Mouse (Mus musculus) heart, postnatal 10 days (tissue): Measurements from ENCODE around the gene Zbtb8a. TPM values are rescaled to one million over a fixed set of nuclear protein-coding genes. Genes with fewer than 3 reads are reported as not detected.
"Not testable (repeated sequence)": the region's sequence is repeated elsewhere in the genome, so short reads cannot be mapped to it uniquely, and the experiment has no call there.

Experiments used
- DNase-seq, 2 experiments: peaks; one replicate each; pipeline ENCODE4 v3.0.0; 2021
- intact Hi-C: fragments of 180-260 bp; cut with DNase I; formaldehyde crosslinking; loops from one replicate; pipeline ENCODE4 v1.15.1; 2025
- total RNA-seq, 2 experiments: library from RNA; stranded (reverse); gene quantifications; 2 replicates each; pipeline ENCODE4 v1.2.3; 2021

Gene Zbtb8a
- total RNA-seq = 1 to 10 TPM; 5.9 to 7.1 TPM

DNA sequence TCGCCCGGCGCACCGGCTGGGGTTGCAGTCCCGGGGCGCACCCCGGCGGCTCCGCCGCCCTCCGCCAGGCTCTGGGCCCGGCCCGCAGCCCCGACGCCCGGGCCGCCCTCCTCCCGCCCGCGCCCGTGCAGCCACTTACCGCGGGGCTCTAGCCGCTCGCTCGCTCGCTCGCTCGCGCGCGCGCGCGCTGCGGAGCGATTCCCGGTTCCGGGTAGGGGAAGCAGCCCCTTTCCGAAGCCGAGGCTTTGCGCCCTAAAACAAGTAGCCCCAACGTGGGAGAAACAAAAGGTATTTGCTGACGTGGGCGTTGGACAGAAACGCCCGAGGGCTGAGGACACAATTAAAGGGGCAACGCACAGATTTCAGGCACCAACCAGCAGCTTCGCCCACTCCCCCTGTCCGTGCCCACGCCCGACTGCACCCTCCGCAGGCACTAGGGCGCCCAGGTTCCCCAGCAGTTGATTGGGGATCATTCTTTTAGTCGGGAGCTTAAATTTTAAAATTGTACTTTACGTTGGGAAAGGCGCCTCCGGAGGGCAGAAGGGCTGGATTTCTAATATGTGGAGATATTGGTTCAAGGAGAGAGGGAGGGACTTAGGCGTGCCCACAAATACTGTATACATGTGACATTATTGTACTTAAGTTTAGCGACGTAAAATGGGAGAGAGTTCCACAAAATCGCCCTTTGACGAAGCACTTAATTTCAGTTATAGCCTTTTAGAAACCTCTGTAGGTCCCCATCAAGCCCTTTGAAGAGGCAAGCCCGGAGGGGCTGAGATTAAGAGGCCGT, at the start of gene Zbtb8a:
Gene Zbtb8a (minus strand): TSS at position 516 of the 790 bp plus-strand sequence.
- intact Hi-C loops = no loop called here
- DNase-seq = peak; percentile 68 to 71

DNA sequence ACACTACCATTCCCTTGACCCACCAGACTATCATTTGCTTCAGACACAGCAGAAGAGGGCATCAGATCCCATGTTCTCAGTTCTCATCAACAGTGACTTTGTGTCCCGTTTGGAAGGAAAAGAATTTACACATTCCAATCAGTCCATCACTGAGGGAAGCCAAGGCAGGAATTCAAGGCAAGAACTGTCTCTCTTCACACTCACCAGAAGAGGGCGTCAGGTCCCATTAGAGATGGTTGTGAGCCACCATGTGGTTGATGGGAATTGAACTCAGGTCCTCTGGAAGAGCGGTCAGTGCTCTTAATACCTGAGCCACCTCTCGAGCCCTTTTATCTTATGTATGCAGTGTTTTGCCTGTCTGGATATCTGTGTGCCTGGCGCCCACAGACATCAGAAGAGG, 40.4 kb upstream of the Zbtb8a start:
- DNase-seq = no peak
- intact Hi-C loops = no loop called here

DNA sequence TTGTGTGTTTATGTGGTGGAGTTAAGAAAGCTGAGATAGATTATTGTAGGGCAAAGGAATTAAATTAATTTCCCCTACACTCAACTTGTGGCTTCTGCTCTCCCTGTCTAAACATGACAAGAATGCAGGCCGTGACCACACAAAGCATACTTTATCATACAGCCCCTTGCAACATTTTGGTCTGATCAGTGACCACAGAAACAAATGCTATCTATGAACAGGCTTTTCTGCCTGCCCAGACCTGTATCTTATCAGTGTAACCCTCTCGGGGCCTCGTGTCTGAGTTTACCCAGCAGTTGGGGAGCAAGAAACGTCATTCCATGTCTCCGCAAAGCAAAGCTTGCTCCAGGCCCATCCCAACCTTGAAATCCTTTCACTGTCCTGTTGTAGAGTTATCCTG, 38.6 kb upstream of the Zbtb8a start:
- no peak for DNase-seq
- intact Hi-C loops = no loop called here

DNA sequence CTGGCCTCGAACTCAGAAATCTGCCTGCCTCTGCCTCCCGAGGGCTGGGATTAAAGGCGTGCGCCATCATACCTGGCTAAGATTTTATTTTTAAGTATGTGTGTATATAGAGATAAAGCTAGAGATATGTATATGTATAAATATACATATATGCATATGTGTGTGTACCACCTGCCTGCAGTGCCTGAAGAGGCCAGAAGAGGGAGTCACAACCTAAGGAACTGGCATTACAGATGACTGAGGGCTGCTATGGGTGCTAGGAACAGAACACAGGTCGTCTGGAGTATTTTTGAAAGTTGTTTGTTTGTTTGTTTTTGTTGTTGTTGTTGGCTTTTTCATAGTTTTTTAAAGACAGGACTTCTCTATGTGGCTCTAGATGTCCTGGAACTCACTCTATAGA, 38.0 kb upstream of the Zbtb8a start:
- intact Hi-C loops = no loop called here
- DNase-seq = no peak

DNA sequence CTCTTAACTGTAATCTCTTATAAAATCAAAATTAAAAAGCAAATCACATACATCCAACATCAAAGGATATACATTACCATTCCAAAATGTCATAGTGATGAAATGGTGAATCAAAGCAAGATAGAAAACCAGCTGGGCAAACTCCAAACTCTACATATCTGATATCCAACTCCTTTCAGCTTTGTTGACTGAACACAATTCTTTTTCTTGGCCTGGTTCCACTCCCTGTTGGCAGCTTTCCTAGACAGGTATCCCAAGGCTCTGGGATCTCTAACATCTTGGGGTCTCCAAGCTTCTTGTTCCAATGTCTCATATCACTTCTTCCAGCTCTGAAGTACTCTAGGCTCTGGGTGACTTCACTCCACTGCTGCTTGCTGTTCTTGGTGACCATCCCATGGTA, 33.1 kb upstream of the Zbtb8a start:
- intact Hi-C loops = no loop called here
- no peak for DNase-seq

DNA sequence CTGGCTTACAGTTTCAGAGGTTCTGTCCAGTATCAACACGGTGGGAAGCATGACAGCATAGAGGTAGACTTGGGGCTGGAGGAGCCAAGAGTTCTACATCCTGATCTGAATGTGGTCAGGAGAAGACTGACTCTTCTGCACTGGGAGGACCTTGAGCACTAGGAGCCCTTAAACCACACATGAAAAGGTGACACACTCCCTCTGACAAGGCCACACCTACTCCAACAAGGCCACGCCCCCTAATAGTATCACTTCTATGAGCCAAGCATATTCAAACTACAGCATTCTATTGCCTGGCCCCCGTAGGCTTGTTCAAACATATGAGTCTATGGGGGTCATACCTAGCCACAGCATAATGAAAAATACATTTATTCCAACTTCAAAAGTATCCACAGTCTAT, 32.6 kb upstream of the Zbtb8a start:
- DNase-seq, intact Hi-C loops: not testable (repeated sequence)

DNA sequence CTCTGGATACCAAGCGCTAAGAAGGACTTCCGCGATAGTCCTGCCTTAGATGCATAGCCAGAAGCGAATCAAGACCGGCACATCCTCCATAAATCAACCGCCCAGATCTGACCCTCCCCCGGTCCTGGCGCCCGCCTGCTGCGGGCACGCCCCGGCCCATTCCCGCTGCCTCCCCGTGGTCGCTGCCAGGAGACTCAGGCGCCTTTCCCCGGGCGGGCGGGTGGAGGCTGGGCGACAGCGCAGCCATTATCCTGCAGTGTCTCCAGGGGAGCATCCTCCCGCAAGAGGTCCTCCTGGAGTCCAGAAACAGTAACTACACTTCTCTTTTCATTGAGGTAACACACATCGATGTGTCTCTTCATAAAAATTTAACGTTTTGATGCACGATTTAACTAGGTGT, 28.5 kb upstream of the Zbtb8a start:
- DNase-seq = peak; percentile 56 to 68
- intact Hi-C loops = loop anchor here (2.0 kb wide), 1 partner anchor 56 kb away; no protein-coding TSS in a partner anchor

DNA sequence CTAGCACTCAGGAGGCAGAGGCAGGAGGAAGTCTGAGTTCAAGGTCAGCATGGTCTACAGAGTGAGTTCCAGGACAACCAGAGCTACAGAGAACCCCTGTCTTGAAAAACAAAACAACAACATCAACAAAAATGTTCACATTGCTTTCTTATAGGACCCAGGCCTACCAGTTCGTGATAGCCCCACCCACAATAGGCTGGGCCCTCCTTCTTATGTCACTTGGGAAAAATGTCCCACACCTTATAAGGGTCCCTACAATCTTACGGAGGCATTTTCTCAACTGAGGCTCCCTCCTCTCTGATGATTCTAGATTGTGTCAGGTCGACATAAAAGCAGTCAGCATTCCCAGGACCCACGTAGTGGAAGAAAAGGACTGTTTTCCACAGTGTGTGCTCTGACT, 21.9 kb upstream of the Zbtb8a start:
- no peak for DNase-seq
- intact Hi-C loops = no loop called here

DNA sequence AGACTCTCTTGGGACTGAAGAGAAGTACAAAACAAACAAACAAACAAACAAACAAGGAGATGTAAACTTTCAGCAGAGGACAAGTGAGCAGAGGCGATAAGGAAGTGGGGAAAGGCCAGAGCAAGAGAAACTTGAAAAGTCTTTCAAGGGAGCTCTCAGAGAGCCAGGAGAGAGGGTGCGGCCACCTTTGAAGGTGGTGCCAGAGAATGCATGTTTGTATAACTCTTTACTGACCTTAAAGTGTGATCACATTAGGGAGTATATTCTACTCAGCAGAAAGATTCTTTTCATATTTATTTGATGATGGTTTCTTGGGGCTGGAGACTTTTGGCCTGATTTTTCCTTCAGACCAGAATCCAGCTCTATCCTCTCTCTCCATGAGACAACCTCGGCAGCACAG, 19.0 kb upstream of the Zbtb8a start:
- DNase-seq = no peak
- intact Hi-C loops = no loop called here

DNA sequence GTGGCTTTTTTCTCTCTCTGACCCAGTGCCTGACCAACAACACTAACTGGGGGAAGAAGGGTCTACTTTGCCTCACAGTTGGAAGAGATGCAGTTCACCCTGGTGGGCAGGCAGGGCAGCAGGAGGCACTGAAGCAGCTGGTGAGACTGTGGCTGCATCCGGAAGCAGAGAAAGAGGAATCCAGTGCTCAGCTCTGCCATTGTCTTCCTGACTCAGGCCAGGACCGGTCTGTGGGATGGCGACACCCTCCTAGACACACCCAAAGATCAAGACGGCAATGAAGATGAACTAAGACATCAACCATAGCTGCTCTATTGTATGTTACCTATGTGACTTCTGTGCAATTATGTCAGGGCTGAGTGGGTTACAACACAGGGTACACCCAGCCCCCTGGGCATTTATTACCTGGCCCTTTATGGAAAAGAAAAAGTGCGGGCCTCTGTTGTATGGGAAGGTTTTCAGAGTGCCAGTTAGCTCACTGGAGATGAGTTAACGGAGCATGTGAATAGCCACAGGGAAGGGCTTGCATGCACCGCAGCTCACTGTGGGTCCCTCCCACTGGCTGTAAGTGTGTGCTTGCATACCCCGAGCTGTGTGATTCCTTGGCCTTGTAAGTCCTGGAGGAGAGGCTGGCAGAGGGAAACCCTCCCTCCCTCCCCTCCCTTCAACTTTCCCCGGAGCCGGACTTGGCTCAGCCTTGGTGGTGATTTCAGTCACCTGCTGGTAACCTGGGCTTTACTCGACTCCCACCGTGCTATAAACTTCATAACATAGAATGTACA, 16.4 kb upstream of the Zbtb8a start:
- intact Hi-C loops = no loop called here
- DNase-seq = no peak

DNA sequence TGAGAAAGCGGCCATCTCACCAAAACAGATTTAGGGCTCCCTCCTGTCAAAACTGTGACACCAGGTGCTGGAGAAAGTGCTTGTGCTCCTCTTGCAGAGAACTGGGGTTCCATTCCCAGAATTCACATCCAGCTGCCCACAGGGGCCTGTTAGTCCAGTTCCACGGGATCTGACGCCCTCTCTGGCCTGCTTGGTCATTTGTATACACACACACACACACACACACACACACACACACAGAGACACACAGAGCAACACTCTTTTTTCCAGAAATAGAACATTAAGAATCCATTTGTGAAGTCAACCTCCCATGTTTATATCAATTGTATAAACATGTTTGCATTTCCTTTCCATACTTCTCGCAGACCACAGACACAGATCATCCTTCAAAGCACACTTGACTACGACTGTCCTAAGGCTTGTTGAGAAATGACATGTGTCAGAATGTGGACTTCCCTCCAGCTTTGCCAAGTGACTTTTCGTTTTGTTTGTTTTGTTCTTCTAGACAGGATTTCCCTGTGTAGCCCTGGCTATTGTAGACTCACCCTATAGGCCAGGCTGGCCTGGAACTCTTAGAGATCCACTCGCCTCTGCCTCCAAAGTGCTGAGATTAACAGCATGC, 13.1 kb upstream of the Zbtb8a start:
- intact Hi-C loops = no loop called here
- no peak for DNase-seq

DNA sequence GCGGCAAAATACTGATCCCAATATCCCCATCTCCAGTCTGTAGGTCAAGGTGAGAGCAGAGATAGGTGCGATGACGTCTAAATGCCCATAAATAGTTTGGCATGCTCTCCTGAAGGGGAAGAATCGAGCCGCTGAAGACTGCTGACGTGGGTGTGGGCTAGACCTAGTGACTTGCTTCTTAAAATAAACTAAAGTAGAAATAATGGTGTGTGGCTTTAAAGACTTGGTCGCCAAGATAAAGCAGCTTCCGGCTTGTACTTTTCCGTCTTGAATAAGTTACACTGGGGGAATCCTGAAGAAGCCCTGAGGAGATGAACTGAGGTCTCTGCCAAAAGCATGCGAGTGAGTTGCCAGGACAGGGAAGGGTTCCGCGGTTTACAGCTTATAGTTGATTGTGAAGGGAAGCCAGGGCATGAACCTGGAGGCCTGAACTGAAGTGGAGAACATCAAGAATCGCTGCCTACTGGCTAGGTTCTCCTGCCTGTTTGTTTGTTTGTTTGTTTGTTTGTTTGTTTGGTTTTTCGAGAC, 12.4 kb upstream of the Zbtb8a start:
- peak; percentile 14 to 47 for DNase-seq
- intact Hi-C loops = no loop called here

DNA sequence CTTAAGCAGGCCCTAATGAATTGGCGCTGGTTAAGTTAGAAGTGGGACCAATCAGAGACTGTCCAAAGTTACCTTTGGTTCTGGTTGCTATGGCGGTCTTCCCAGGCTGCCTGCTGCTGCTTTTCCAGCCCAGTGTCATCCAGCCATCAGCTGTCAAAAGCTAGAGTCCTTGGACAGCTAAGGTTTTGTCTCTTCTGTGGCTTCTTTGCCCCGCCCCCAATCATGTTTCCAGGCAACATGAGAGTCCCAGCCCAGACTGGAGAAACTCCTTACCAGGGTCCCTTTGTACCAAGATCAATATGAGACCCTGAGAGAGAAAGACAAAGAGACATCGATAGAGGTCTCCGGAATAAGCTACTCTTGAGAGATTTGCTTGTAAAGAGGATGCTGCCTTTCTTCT, 10.5 kb upstream of the Zbtb8a start:
- intact Hi-C loops = no loop called here
- DNase-seq = no peak

DNA sequence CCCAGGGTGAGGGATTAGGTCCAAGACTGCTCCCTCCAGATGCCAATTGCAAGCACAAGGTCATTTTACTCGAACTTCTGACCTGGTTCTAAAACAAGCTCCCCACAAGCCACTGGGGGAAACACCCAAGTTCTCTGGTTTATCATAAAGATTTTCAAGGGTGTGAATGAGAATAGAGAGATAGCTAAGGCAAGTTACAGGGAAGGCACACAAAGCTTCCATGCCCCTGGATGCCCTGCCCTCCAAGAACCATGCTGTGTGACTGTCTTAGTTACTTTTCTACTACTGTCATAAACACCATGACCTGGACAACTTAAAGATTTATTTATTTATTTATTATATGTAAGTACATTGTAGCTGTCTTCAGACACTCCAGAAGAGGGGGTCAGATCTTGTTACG, 9.1 kb upstream of the Zbtb8a start:
- no peak for DNase-seq
- intact Hi-C loops = no loop called here

DNA sequence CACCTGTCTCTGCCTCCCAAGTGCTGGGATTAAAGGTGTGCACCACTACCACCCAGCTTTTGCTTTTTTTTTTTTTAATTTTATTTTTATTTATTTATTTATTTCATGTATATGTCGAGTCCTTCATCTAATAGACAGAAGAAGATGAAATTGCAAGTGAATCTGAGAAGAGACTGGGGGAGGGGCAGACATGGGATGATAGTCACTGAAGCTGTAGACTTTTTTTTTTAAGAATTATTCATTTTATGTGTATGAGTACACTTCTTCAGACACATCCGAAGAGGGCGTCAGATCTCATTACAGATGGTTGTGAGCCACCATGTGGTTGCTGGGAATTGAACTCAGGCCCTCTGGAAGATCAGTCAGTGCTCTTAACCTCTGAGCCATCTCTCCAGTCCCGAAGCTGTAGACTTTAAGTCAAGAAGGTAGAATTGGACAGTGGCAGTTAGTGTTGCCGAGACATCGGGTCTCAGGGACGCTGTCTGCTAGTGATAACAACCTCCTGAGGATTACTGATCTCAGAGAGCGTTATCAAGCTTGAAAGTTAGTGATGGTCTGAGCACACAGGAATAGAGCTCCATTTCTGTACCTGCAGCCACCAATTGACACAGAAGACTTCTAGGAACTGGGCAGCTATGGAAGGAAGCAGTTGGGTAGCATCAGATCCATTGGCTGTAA, 8.5 kb upstream of the Zbtb8a start:
- intact Hi-C loops = no loop called here
- DNase-seq = no peak

DNA sequence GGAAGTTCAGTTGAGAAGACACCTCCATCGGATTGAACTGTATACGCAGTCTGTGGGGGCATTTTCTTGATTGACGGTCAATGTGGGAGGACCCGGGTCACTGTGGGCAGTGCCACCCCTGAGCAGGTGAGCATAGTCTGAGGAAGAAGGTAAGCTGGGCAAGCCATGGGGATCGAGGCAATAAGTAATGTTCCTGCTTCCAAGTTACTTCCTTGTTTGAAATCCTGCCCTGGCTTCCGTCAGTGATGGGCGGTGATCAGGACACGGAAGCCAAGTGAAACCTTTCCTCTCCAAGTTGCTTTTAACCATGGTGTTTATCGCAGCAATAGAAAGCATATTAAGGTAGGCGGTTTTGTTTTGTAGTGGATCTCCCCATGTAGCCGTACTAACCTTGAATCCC, 7.8 kb upstream of the Zbtb8a start:
- intact Hi-C loops = no loop called here
- no peak for DNase-seq

DNA sequence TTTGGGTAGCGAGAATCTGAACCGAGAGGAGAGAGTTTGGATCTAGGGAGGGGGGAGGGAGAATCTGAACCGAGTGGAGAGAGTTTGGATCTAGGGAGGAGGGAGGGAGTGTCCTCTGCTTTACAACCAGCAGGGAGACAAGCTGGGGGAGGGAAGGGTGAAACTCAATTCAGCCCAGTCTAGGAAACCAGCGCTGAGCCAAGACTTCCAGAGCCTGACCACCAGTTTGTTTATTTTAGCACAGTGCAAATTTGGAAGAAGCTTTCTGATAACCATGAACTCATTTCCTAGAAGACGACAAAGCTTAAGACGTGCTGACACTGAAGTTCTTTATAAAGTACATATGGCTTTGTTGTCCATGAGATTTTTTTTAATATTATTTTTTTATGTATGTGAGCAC, 6.5 kb upstream of the Zbtb8a start:
- intact Hi-C loops = no loop called here
- peak; percentile 56 to 63 for DNase-seq

DNA sequence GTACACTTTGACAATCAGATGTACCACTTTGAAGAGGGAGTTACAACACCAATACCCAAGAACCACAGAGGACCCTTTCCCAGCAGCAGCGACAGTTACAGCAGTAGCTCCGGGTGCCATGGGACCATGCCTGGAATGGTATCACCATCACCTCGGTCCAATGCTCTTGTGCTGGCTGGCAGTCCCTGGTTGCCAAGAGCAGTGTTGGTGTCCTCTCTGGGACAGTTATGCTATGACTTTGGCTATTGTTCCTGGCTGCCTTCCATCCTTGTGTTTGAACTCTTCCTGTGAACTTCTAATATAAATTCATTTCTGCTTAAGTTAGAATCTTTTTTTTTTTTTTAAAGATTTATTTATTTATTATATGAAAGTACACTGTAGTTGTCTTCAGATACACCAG, 5.7 kb upstream of the Zbtb8a start:
- intact Hi-C loops = no loop called here
- DNase-seq = no peak

DNA sequence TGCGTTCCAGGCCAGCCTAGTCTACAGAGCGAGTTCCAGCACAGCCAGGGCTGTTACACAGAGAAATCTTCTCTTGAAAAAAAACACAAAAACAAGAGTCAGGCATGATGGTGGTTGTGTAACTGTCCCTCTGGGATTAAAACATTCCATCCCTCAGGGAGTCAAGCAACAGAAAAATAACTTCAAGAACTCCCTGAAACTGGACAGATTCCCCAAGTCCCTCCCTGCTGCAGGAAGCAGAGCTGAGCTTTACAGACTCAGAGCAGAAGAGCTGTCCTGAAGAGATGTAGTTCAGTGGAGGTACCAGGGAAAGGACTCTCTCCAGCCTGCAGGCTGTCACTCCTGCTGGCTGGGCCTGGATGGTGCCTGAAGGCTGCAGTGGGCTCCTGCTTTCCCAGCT, 4.6 kb upstream of the Zbtb8a start:
- intact Hi-C loops = no loop called here
- DNase-seq = peak; percentile 31 to 36

DNA sequence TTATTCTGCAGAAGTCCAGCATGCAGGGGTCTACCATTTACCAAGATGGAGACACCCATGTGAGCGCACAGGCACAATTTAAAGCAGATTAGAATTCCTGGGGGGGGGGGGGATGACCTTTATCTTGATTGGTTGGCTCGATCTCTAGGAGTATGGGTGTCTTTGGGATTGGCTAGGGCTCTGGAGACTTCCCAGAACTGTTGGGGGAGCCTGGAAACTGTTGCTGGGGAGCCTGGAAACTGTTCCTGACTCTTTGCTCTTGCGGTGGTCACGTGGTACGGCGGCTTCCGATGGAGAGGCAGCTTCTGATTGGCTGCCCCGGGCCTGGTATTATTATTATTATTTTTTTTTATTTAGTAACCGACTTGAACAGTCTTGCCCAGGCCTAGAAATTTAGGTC, 4.1 kb upstream of the Zbtb8a start:
- no peak for DNase-seq
- intact Hi-C loops = no loop called here

DNA sequence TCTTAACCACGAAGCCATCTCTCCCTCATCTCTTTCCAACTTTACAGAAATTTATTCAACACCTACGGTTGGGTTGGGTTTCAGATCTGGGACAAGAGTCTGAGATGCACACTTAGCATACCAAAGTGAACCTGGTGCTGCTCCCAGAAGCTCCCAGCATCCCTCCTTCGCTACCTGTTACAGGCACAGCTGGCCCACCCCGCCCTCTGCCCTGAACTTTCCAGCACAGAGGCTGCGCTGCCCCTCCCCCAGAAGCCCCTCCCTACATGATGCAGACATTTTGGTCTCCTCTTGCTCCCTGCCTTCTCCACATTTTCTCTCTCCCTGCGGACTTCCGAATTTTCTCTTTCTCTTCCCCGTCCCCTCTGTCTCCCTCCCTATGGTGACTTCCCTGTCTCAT, 3.2 kb upstream of the Zbtb8a start:
- no peak for DNase-seq
- intact Hi-C loops = no loop called here
